16 mouse cellular contexts compared by ENCODE assay signal in the genomic region with DNA sequence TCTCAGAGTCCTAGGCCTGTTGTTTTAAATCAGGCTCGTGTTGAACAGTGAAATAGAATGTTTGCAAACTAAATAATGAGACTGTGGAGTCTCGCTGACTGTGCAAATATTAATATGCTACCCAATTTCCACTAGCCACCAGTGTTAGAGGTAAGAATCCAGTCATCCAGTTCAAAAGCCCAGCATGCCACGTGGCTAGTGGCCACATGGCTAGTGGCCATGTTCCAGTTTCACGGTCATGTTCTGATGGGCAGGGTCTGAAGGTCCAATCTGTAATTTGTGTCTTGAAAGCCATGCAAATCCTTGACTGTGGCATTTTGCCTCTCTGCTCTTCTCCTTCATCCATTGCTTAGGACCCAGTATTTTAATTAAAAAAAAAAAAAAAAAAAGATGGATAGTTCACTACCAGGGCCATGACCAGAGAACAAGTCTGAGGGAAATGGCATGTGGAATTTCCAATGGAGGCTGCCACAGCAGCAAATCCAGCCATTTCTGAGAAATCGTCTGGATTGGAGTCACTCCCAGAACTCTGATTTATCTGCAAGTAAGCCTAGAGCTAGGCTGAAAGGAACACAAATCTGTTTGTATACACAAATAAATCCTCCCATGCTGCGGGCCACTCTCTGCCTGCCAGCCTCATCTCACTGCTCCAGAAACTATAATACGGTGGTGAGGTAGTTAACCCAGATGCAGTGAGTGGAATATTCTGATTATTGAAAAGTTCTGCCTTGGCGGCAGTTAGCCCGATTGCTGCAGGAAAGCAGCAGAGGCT. TPM values are rescaled to one million over a fixed set of nuclear protein-coding genes. Genes with fewer than 3 reads are reported as not detected.
DNase-seq lines count a peak whose midpoint lies in the region; ATAC-seq and TF ChIP-seq lines count a peak whose summit lies in the region.
"Had no signal": no experiment of that assay in that cellular context is flagged by ENCODE, and none has a peak within 500 bp of the region (broad histone marks: within the 10 kb centered on the region; RNA-seq: fewer than 3 reads in every experiment).

No protein-coding gene starts in this region.

- intact Hi-C loops in left cerebral cortex, postnatal 4 days (cut with DNase I) = no loop called here
- intact Hi-C loops in left cerebral cortex, postnatal 14 days (cut with DNase I) = no loop called here

- peak; percentile 10 for DNase-seq in forebrain, embryonic 14.5 days (ENCODE audit: low spot score)
- DNase-seq in forebrain, embryonic 11.5 days (ENCODE audit: low spot score) = no peak
- DNase-seq in left cerebral cortex, postnatal 4 days = peak; percentile 39
- DNase-seq in left cerebral cortex, postnatal 14 days (ENCODE audit: low spot score in 2 of 2) = no peak
- peak; percentile 27 for DNase-seq in brain, embryonic 14.5 days (ENCODE audit: low read depth)
- peak; percentile 78 to 83 for DNase-seq in cerebellum, postnatal 14 days
- DNase-seq in adrenal gland, postnatal 36 days = no peak
- DNase-seq in testis, postnatal 14 days (ENCODE audit: low spot score) = no peak
- DNase-seq: heart, postnatal 4 days; kidney, postnatal 10 days; thymus, postnatal 36 days had no signal

- no peak overlapping the region for H3K4me2 ChIP-seq in forebrain, embryonic 14.5 days (ENCODE audit: low read length)
- H3K4me2 ChIP-seq in forebrain, embryonic 11.5 days (ENCODE audit: low read depth, low read length, severe bottlenecking) = no peak overlapping the region

- no peak for TF ChIP-seq CTCF in brain, embryonic 14.5 days (IDR thresholded peaks at IDR 0.05; ENCODE audit: borderline replicate concordance, extremely low read depth, insufficient read depth, insufficient read length)

- WGBS in forebrain, embryonic 14.5 days = 87% methylated on average over 9 of the region's 9 CpGs
- WGBS in forebrain, embryonic 11.5 days = 89% methylated on average over 9 of the region's 9 CpGs

- no peak for ATAC-seq in forebrain, embryonic 14.5 days
- no peak for ATAC-seq in forebrain, embryonic 11.5 days (replicated peaks; ENCODE audit: low FRiP score)
- ATAC-seq: intestine, postnatal 0 days; Patski had no signal

- no peak overlapping the region for H3K4me3 ChIP-seq in forebrain, embryonic 14.5 days (ENCODE audit: low read depth, low read length)
- no peak overlapping the region for H3K4me3 ChIP-seq in forebrain, embryonic 11.5 days (ENCODE audit: low read depth, low read length)
- H3K4me3 ChIP-seq: heart, embryonic 10.5 days; limb, embryonic 10.5 days had no signal

- no peaks in the 10 kb centered on the region for H3K9me3 ChIP-seq in forebrain, embryonic 14.5 days (replicated peaks; ENCODE audit: control insufficient read depth, low read length)
- H3K9me3 ChIP-seq in forebrain, embryonic 11.5 days (ENCODE audit: control insufficient read depth, low read length) = no peaks in the 10 kb centered on the region
- H3K9me3 ChIP-seq: heart, embryonic 10.5 days; limb, embryonic 10.5 days had no signal

- no peak for TF ChIP-seq POLR2A in brain, embryonic 14.5 days (IDR thresholded peaks at IDR 0.05; ENCODE audit: borderline replicate concordance, extremely low read depth, insufficient read depth, insufficient read length, poor library complexity, severe bottlenecking)

- no peak overlapping the region for H3K27ac ChIP-seq in forebrain, embryonic 14.5 days (ENCODE audit: low read depth, low read length)
- H3K27ac ChIP-seq in forebrain, embryonic 11.5 days (ENCODE audit: low read depth, low read length) = no peak overlapping the region
- H3K27ac ChIP-seq: heart, embryonic 10.5 days; limb, embryonic 10.5 days had no signal

- no peaks in the 10 kb centered on the region for H3K4me1 ChIP-seq in forebrain, embryonic 14.5 days (ENCODE audit: control insufficient read depth, insufficient read depth, low read length)
- no peaks in the 10 kb centered on the region for H3K4me1 ChIP-seq in forebrain, embryonic 11.5 days (replicated peaks; ENCODE audit: control insufficient read depth, insufficient read depth, low read length)

- H3K36me3 ChIP-seq in forebrain, embryonic 14.5 days (ENCODE audit: control insufficient read depth, insufficient read depth, low read length) = no peaks in the 10 kb centered on the region
- no peaks in the 10 kb centered on the region for H3K36me3 ChIP-seq in forebrain, embryonic 11.5 days (ENCODE audit: control insufficient read depth, insufficient read depth, low read length)
- H3K36me3 ChIP-seq: heart, embryonic 10.5 days; limb, embryonic 10.5 days had no signal

- H3K9ac ChIP-seq in forebrain, embryonic 14.5 days (ENCODE audit: low read length) = no peak overlapping the region
- no peak overlapping the region for H3K9ac ChIP-seq in forebrain, embryonic 11.5 days (ENCODE audit: low read length)

- no peaks in the 10 kb centered on the region for H3K27me3 ChIP-seq in forebrain, embryonic 14.5 days (replicated peaks; ENCODE audit: control insufficient read depth, insufficient read depth, low read length)
- no peaks in the 10 kb centered on the region for H3K27me3 ChIP-seq in forebrain, embryonic 11.5 days (ENCODE audit: control insufficient read depth, insufficient read depth, low read length)
- H3K27me3 ChIP-seq: CH12.LX, Patski had no signal

RNA-seq across cellular contexts. Expression of gene Slc9a9, which starts 35.5 kb away (rescaled TPM):
- polyA plus RNA-seq in forebrain, embryonic 14.5 days (2014; fragmentation: Nextera tagmentation; extraction: Ambion mirVana) = 3.7 and 4.7 TPM in 2 replicates
- 1.6 and 2.0 TPM in 2 replicates for polyA plus RNA-seq in forebrain, embryonic 11.5 days (2014; fragmentation: Nextera tagmentation; extraction: Ambion mirVana)
- total RNA-seq in left cerebral cortex, postnatal 4 days (2021) = 10 to 100 TPM; 11.0 to 11.9 TPM
- total RNA-seq in left cerebral cortex, postnatal 14 days (2021) = 10 to 100 TPM; 14.8 to 16.1 TPM
- polyA plus RNA-seq in brain, embryonic 14.5 days (2012; rRNA removed) = 4.0 and 5.3 TPM in 2 replicates
- 1 to 10 TPM; 2.2 to 3.2 TPM for total RNA-seq in adrenal gland, postnatal 36 days (2021)
- total RNA-seq: CH12.LX had no signal

Comparison
In these comparisons a context has a peak if more than half of its experiments do, and no peak if none do; other contexts are left out.
1. DNase-seq: peak in forebrain, embryonic 14.5 days (single experiment), left cerebral cortex, postnatal 4 days (single experiment), brain, embryonic 14.5 days (single experiment) and cerebellum, postnatal 14 days (2 of 2); none in forebrain, embryonic 11.5 days (single experiment), left cerebral cortex, postnatal 14 days (0 of 2), adrenal gland, postnatal 36 days (0 of 2) and testis, postnatal 14 days (single experiment).